Mouse (Mus musculus): ENCODE results near the gene Ildr1. TPM values are rescaled to one million over a fixed set of nuclear protein-coding genes. Genes with fewer than 3 reads are reported as not detected.

Ildr1 gene
- polyA plus RNA-seq (2015; fragmentation: Nextera tagmentation; extraction: Ambion mirVana): 0.04 and 0.14 TPM in 2 replicates

DNA sequence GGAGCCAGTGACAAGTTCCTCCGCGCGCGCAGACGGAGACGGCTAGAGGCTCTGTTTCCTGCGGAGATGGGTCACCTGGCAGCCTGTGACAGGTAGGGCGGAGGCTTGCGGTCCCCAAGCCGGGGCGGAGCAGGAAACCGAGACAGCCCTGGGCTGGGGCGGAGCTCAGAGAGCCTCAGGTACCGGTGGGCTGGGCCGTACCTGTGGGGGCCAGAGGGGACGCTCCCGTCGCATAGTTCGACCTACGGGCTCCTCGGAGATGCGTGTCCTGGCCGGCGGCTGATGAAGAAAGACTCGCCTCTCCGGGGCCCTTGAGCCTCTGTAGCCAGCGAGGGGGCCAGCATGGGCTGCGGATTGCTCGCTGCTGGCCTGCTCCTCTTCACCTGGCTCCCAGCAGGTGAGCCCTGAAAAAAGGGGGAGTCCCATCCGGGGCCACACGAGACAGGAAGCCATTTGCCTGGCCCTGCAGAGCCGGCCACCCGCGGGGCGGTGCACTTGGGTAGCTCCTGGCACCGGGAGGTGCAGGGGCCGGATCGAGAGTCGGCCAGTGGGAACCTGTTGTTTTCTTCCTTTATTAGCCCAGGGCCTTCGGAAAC lies at the start of gene Ildr1:
TSS of gene Ildr1 (plus strand) at position 161 of the 596 bp plus-strand sequence.
- Histone ChIP-seq H3K9ac (ENCODE audit: low read depth, low read length) (no peak within 1 kb of the TSS), H3K4me3 (ENCODE audit: low read depth, low read length) (peak within 1 kb of the TSS; percentile 39), H3K9me3 (replicated peaks; ENCODE audit: control insufficient read depth, low read length) (no peaks in the 10 kb centered on the region), H3K27ac (ENCODE audit: low read length) (no peak within 1 kb of the TSS), H3K4me2 (ENCODE audit: low read depth, low read length) (peak within 1 kb of the TSS; percentile 36), H3K36me3 (ENCODE audit: control insufficient read depth, insufficient read depth) (no peaks in the 10 kb centered on the region), H3K4me1 (ENCODE audit: control insufficient read depth, low read depth, low read length) (no peaks in the 10 kb centered on the region), H3K27me3 (ENCODE audit: control insufficient read depth, insufficient read depth, low read depth, low read length) (peaks cover 20% of the 10 kb centered on the region)
- no peak for ATAC-seq (ENCODE audit: low read depth)
- 2% methylated on average over 40 of the region's 40 CpGs for WGBS (ENCODE audit: insufficient replicate concordance)

DNA sequence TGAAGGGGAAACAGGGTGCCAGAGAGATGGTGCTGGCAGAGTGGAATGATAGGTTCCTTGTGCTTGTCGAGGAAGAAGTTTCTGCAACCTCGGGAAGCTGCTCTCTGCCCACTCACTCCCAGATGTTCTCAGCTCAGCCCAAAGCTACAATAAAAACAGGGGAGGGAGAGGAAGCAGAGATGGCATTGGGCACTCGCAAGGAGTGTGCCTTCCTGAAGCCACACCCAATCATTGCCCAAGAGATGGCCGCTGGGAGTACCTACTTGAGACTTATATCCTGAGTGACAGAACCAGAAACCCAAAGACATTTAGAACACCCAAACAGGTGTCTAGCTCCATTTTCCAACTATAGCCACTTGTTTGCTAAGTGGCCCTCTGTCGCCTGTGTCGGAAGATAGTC lies 48.7 kb upstream of the Ildr1 start:
- Histone ChIP-seq H3K27me3 (ENCODE audit: control insufficient read depth, insufficient read depth, low read depth, low read length) (no peaks in the 10 kb centered on the region), H3K27ac (ENCODE audit: low read length) (no peak overlapping the region), H3K4me2 (ENCODE audit: low read depth, low read length) (no peak overlapping the region), H3K36me3 (ENCODE audit: control insufficient read depth, insufficient read depth) (no peaks in the 10 kb centered on the region), H3K9me3 (replicated peaks; ENCODE audit: control insufficient read depth, low read length) (no peaks in the 10 kb centered on the region), H3K4me1 (ENCODE audit: control insufficient read depth, low read depth, low read length) (no peaks in the 10 kb centered on the region), H3K9ac (ENCODE audit: low read depth, low read length) (no peak overlapping the region), H3K4me3 (ENCODE audit: low read depth, low read length) (no peak overlapping the region)
- ATAC-seq (ENCODE audit: low read depth): no peak
- 60% methylated on average over 6 of the region's 6 CpGs for WGBS (ENCODE audit: insufficient replicate concordance)

DNA sequence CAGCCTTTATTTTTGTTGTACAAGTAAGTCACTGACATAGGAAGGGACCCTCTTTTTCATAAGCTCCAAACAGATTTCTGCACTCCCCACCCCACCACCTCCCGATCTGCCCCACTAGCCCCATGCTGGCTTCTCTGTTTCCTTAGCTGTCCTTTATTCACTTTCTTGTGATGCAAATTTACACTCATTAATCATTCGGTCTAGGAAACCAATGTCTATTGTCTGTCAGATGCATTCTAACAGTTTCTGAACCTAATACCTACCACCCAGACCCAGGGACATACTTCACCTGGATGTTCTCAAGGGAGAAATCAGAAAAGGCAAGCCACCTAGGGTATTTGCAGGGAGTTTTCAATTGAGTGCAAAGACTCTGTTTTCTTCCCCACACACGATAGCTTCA lies 44.5 kb upstream of the Ildr1 start:
- ATAC-seq (ENCODE audit: low read depth): no peak
- Histone ChIP-seq H3K4me1 (ENCODE audit: control insufficient read depth, low read depth, low read length) (no peaks in the 10 kb centered on the region), H3K9ac (ENCODE audit: low read depth, low read length) (no peak overlapping the region), H3K27ac (ENCODE audit: low read length) (no peak overlapping the region), H3K4me2 (ENCODE audit: low read depth, low read length) (no peak overlapping the region), H3K27me3 (ENCODE audit: control insufficient read depth, insufficient read depth, low read depth, low read length) (no peaks in the 10 kb centered on the region), H3K4me3 (ENCODE audit: low read depth, low read length) (no peak overlapping the region), H3K36me3 (ENCODE audit: control insufficient read depth, insufficient read depth) (no peaks in the 10 kb centered on the region), H3K9me3 (replicated peaks; ENCODE audit: control insufficient read depth, low read length) (no peaks in the 10 kb centered on the region)
- 56% methylated on average over 3 of the region's 3 CpGs for WGBS (ENCODE audit: insufficient replicate concordance)

DNA sequence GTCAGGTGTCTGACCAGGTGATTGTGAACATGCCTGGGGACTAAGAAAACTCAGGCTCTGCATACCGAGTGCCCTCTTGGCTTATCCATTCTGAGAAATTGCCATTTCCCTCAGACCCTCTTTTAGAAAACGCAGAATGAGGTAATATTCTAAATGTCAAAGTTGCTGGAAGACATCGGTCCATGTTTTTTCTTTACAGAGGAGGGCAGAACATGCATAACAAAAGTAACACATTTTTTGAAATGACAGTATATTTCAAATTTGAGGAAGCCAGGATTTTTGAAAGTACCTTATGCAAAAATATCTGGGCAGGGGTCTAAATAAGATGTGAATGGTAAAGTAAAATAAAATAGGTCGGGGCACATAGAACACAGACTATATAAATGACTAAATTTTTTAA lies 43.3 kb upstream of the Ildr1 start:
- Histone ChIP-seq H3K9me3 (replicated peaks; ENCODE audit: control insufficient read depth, low read length) (no peaks in the 10 kb centered on the region), H3K36me3 (ENCODE audit: control insufficient read depth, insufficient read depth) (no peaks in the 10 kb centered on the region), H3K27ac (ENCODE audit: low read length) (no peak overlapping the region), H3K9ac (ENCODE audit: low read depth, low read length) (no peak overlapping the region), H3K4me3 (ENCODE audit: low read depth, low read length) (no peak overlapping the region), H3K4me2 (ENCODE audit: low read depth, low read length) (no peak overlapping the region), H3K4me1 (ENCODE audit: control insufficient read depth, low read depth, low read length) (no peaks in the 10 kb centered on the region), H3K27me3 (ENCODE audit: control insufficient read depth, insufficient read depth, low read depth, low read length) (no peaks in the 10 kb centered on the region)
- ATAC-seq (ENCODE audit: low read depth): no peak
- WGBS (ENCODE audit: insufficient replicate concordance): 67% methylated on average over 4 of the region's 4 CpGs

DNA sequence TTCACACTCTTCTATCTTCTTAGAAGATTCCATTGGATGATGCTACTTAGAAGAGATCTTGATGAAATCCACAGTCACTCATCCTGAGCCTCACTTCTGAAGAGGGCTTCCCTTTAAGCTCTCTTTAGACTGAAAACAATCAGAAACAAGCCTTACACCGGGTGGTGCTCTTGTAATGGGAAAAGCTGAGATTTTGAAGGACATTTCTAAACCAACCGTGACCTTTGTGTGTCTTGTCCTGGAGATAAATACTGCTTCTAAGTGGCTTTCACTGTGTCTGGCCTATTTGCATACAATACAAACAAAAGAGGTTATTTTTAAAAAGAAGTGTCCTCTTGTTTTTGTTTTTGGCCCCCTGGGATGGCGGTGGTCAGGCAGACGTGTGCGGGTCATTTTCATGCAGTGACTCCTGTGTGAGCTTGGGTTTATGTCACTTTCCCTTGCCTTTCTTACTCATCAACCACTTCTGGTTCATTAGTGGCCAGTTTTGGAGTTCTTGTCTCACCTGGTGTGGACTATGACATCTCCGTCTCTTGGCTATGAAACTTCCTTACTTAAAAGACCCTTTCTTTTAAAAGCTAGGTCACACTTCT lies 42.5 kb upstream of the Ildr1 start:
- H3K4me2 ChIP-seq (ENCODE audit: low read depth, low read length): no peak overlapping the region
- H3K27ac ChIP-seq (ENCODE audit: low read length): no peak overlapping the region
- no peaks in the 10 kb centered on the region for H3K27me3 ChIP-seq (ENCODE audit: control insufficient read depth, insufficient read depth, low read depth, low read length)
- ATAC-seq (ENCODE audit: low read depth): no peak
- no peak overlapping the region for H3K4me3 ChIP-seq (ENCODE audit: low read depth, low read length)
- no peaks in the 10 kb centered on the region for H3K4me1 ChIP-seq (ENCODE audit: control insufficient read depth, low read depth, low read length)
- H3K9ac ChIP-seq (ENCODE audit: low read depth, low read length): no peak overlapping the region
- H3K36me3 ChIP-seq (ENCODE audit: control insufficient read depth, insufficient read depth): no peaks in the 10 kb centered on the region
- 55% methylated on average over 6 of the region's 6 CpGs for WGBS (ENCODE audit: insufficient replicate concordance)
- H3K9me3 ChIP-seq (replicated peaks; ENCODE audit: control insufficient read depth, low read length): no peaks in the 10 kb centered on the region

DNA sequence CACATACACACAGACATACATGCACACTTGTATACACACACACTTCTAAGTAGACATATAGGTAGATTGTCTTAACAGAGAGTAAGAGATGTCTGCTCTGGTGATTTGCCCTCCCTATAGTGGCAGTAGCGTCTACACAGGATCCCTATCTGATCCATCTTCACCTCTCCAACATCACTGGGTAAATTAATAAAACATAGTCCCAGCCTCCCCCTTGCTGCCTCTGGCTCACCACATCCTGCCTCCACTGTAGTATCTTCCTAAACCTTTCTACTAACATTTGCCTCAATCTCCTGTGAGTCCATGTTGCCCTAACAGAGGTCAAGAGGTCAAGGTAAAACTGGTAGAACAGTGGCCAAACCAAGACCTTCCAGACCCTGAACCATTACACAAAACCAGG lies 38.6 kb upstream of the Ildr1 start:
- 44% methylated on average over 1 of the region's 1 CpGs for WGBS (ENCODE audit: insufficient replicate concordance)
- Histone ChIP-seq H3K36me3 (ENCODE audit: control insufficient read depth, insufficient read depth) (no peaks in the 10 kb centered on the region), H3K9me3 (replicated peaks; ENCODE audit: control insufficient read depth, low read length) (no peaks in the 10 kb centered on the region), H3K4me1 (ENCODE audit: control insufficient read depth, low read depth, low read length) (no peaks in the 10 kb centered on the region), H3K27me3 (ENCODE audit: control insufficient read depth, insufficient read depth, low read depth, low read length) (no peaks in the 10 kb centered on the region), H3K4me2 (ENCODE audit: low read depth, low read length) (no peak overlapping the region), H3K27ac (ENCODE audit: low read length) (no peak overlapping the region), H3K9ac (ENCODE audit: low read depth, low read length) (no peak overlapping the region), H3K4me3 (ENCODE audit: low read depth, low read length) (no peak overlapping the region)
- no peak for ATAC-seq (ENCODE audit: low read depth)

DNA sequence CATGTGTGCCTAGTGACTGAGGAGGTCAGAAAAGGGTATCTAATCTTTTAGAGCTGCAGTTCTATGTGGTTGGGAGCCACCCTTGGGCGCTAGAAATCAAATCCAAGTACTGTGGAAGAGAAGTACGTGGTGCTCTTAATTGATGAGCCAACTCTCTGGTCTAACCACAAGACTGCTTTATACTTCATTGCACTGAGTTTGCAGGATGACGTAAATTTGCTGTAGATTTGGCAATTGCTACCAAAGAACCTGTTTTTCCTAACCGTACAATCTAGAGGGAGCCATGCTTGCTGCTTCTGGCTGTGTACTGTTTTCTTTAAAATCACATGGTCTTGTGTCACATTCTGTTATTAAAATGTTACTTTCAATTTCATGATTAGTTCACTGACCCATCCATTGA lies 37.9 kb upstream of the Ildr1 start:
- ATAC-seq (ENCODE audit: low read depth): no peak
- Histone ChIP-seq H3K27me3 (ENCODE audit: control insufficient read depth, insufficient read depth, low read depth, low read length) (no peaks in the 10 kb centered on the region), H3K4me2 (ENCODE audit: low read depth, low read length) (no peak overlapping the region), H3K4me3 (ENCODE audit: low read depth, low read length) (no peak overlapping the region), H3K9ac (ENCODE audit: low read depth, low read length) (no peak overlapping the region), H3K9me3 (replicated peaks; ENCODE audit: control insufficient read depth, low read length) (no peaks in the 10 kb centered on the region), H3K4me1 (ENCODE audit: control insufficient read depth, low read depth, low read length) (no peaks in the 10 kb centered on the region), H3K36me3 (ENCODE audit: control insufficient read depth, insufficient read depth) (no peaks in the 10 kb centered on the region), H3K27ac (ENCODE audit: low read length) (no peak overlapping the region)
- 48% methylated on average over 4 of the region's 4 CpGs for WGBS (ENCODE audit: insufficient replicate concordance)

DNA sequence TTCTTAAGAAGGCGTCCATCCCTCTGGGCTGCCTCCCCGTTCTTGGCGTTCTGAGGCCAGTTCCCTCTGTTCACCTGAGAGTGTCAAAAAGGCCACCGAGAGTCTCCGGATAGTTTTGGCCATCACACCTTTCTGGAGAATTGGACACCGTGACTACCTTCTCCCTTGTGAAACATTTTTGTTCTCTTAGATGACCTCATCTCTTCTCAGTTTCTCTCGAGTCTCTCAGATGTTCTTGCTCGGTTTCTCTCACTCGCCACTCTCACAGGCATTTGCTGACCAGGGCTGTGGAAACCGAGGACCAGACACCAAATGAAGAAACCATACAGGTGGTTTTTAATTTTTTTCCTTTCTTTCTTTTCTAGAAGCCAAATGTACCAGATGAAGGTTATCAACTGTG lies 32.4 kb upstream of the Ildr1 start:
- Histone ChIP-seq H3K27me3 (ENCODE audit: control insufficient read depth, insufficient read depth, low read depth, low read length) (no peaks in the 10 kb centered on the region), H3K9ac (ENCODE audit: low read depth, low read length) (no peak overlapping the region), H3K4me1 (ENCODE audit: control insufficient read depth, low read depth, low read length) (no peaks in the 10 kb centered on the region), H3K27ac (ENCODE audit: low read length) (no peak overlapping the region), H3K4me3 (ENCODE audit: low read depth, low read length) (no peak overlapping the region), H3K9me3 (replicated peaks; ENCODE audit: control insufficient read depth, low read length) (no peaks in the 10 kb centered on the region), H3K36me3 (ENCODE audit: control insufficient read depth, insufficient read depth) (no peaks in the 10 kb centered on the region), H3K4me2 (ENCODE audit: low read depth, low read length) (no peak overlapping the region)
- 72% methylated on average over 10 of the region's 10 CpGs for WGBS (ENCODE audit: insufficient replicate concordance)
- ATAC-seq (ENCODE audit: low read depth): no peak

DNA sequence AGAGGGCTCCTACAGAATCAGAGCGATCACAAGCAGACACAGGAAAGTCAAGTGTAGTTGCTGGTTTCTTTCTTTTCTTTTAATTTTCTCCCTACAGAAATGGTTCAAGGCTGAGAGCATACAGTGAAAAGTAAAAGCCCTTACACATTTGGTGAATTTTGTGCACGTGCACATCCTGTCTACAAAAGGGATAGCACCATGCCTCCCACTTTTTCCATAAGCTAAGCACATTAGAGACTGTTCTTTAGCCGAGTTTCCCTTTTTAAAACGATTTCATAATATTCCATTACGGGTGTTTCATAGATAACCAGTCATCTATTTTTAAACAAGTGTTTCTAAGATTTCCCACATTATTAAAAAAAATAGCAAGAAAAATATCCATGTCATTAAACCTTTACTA lies 30.3 kb upstream of the Ildr1 start:
- no peak for ATAC-seq (ENCODE audit: low read depth)
- no peaks in the 10 kb centered on the region for H3K9me3 ChIP-seq (replicated peaks; ENCODE audit: control insufficient read depth, low read length)
- H3K4me1 ChIP-seq (ENCODE audit: control insufficient read depth, low read depth, low read length): no peaks in the 10 kb centered on the region
- no peak overlapping the region for H3K27ac ChIP-seq (ENCODE audit: low read length)
- no peaks in the 10 kb centered on the region for H3K27me3 ChIP-seq (ENCODE audit: control insufficient read depth, insufficient read depth, low read depth, low read length)
- H3K4me3 ChIP-seq (ENCODE audit: low read depth, low read length): no peak overlapping the region
- WGBS (ENCODE audit: insufficient replicate concordance): 49% methylated on average over 5 of the region's 5 CpGs
- no peak overlapping the region for H3K4me2 ChIP-seq (ENCODE audit: low read depth, low read length)
- no peak overlapping the region for H3K9ac ChIP-seq (ENCODE audit: low read depth, low read length)
- H3K36me3 ChIP-seq (ENCODE audit: control insufficient read depth, insufficient read depth): no peaks in the 10 kb centered on the region

All from liver, embryonic 16.5 days (tissue).